Mouse (Mus musculus): ENCODE results near the gene Msh5. TPM values are rescaled to one million over a fixed set of nuclear protein-coding genes. Genes with fewer than 3 reads are reported as not detected.
"Not testable (repeated sequence)": the region's sequence is repeated elsewhere in the genome, so short reads cannot be mapped to it uniquely, and the experiment has no call there.

Gene Msh5
- polyA plus RNA-seq, 1 experiment from 2014 or later: 3.5 TPM

DNA sequence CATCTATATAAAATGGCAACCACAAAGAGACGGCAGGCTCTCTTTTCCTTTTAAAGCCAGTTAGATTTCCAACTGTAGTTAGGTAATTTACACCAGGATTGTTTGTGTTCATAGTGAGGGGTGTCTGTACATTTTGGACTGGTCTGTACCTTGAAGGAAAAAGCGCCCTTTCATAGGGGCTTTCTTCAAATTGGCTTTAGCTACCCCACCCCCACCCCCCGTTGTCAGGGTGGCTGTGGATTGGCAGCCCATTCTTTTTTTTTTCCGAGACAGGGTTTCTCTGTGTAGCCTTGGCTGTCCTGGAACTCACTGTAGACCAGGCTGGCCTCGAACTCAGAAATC lies 49.4 kb downstream of the Msh5 start:
- Histone ChIP-seq H3K27ac (ENCODE audit: low read length) (no peak overlapping the region), H3K9ac (ENCODE audit: low read length) (no peak overlapping the region), H3K9me3 (replicated peaks; ENCODE audit: control insufficient read depth, low read length) (no peaks in the 10 kb centered on the region), H3K4me1 (ENCODE audit: control insufficient read depth, insufficient read depth, low read length) (peaks cover 25% of the 10 kb centered on the region), H3K4me3 (ENCODE audit: low read length) (peak overlapping the region; percentile 4; the same call in 1 of the 2 replicates), H3K27me3 (ENCODE audit: control insufficient read depth, insufficient read depth, low read length) (no peaks in the 10 kb centered on the region), H3K36me3 (ENCODE audit: control insufficient read depth, insufficient read depth) (peaks cover 11% of the 10 kb centered on the region), H3K4me2 (ENCODE audit: low read depth, low read length) (peak overlapping the region; percentile 40)
- no peak for ATAC-seq (replicated peaks; ENCODE audit: extremely low read depth, insufficient read depth, low FRiP score)
- 89% methylated on average over 5 of the region's 5 CpGs for WGBS

DNA sequence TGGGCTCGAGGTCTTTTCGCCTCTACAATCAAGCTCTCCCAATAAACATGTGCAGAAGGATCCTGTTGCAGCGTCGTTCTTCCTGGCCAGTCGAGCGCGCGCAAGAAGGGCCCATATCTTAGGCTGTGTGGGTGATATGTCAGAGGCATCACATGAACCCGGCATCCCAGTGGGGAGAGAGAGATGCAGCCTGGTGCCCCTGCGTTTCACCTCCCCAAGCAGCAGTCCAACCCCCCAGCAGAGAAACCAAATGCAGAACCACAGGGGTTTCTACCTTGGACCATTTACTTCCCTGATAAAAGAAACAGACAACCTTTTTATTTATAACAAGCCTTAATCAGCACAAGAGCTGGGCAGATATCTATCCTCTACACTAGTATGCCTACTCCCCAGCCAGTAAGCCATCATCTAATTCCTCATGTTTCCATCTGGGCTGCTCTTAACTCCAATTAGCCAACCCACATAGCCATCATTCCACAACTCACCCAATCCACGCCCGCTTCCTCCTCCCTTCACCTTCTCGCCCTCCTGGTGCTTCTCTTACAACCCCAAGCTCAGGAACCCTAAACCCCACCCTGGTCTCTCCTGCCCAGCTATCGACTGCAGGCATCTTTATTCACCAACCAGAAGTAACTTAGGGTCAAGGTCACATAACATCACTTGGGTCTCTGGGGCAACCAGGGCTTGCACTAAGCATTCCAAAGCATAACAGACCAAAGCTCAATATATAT lies 50.0 kb downstream of the Msh5 start:
- H3K27me3 ChIP-seq (ENCODE audit: control insufficient read depth, insufficient read depth, low read length): no peaks in the 10 kb centered on the region
- no peak overlapping the region for H3K27ac ChIP-seq (ENCODE audit: low read length)
- peak overlapping the region; percentile 40 for H3K4me2 ChIP-seq (ENCODE audit: low read depth, low read length)
- peaks cover 11% of the 10 kb centered on the region for H3K36me3 ChIP-seq (ENCODE audit: control insufficient read depth, insufficient read depth)
- no peak for ATAC-seq (replicated peaks; ENCODE audit: extremely low read depth, insufficient read depth, low FRiP score)
- H3K9me3 ChIP-seq (replicated peaks; ENCODE audit: control insufficient read depth, low read length): no peaks in the 10 kb centered on the region
- no peak overlapping the region for H3K9ac ChIP-seq (ENCODE audit: low read length)
- peaks cover 20% of the 10 kb centered on the region for H3K4me1 ChIP-seq (ENCODE audit: control insufficient read depth, insufficient read depth, low read length)
- 83% methylated on average over 12 of the region's 14 CpGs for WGBS
- H3K4me3 ChIP-seq (ENCODE audit: low read length): peak overlapping the region; percentile 6

DNA sequence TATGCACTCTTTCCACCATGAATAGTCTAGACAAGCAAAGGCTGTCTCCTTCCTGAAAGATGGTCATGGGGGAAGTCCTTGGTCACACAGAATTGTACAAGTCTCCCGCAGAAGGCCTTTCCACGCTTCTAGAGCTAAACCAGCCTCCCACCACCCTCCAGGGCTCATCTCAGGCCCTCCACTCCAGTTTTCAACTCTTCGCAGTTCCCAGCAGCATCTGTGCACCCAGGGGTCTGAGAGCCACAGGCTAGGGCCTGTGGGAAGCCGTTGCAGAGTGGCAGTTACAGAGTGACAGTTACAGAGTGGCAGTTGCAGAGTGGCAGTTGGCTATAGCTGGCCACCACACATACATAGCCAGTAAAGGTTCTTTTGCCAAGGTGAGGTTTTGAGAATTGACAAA lies 50.6 kb downstream of the Msh5 start:
- WGBS: 90% methylated on average over 4 of the region's 4 CpGs

DNA sequence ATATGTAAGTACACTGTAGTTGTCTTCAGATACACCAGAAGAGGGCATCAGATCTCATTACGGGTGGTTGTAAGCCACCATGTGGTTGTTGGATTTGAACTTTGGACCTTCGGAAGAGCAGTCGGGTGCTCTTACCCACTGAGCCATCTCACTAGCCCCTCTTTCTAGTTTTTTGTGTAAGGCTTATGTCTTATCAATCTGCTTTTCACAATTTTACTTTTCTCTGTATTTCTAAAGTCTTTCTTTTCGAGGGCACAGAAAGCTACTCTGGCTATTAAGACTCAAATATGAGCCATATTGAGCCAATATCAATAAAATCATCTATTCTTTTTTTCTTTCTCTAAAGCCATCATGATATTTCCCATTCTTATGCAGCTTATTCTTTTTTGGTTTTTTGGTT lies 51.4 kb downstream of the Msh5 start:
- not testable (repeated sequence) for H3K27me3 ChIP-seq (ENCODE audit: control insufficient read depth, insufficient read depth, low read length); H3K4me3 ChIP-seq (ENCODE audit: low read length); H3K27ac ChIP-seq (ENCODE audit: low read length); H3K9me3 ChIP-seq (replicated peaks; ENCODE audit: control insufficient read depth, low read length); ATAC-seq (replicated peaks; ENCODE audit: extremely low read depth, insufficient read depth, low FRiP score); H3K4me2 ChIP-seq (ENCODE audit: low read depth, low read length); H3K9ac ChIP-seq (ENCODE audit: low read length)
- 87% methylated on average over 4 of the region's 4 CpGs for WGBS
- H3K4me1 ChIP-seq (ENCODE audit: control insufficient read depth, insufficient read depth, low read length): peaks cover 19% of the 10 kb centered on the region
- H3K36me3 ChIP-seq (ENCODE audit: control insufficient read depth, insufficient read depth): peaks cover 16% of the 10 kb centered on the region

More for the DNA sequence above, 50.6 kb downstream of the Msh5 start:
- Histone ChIP-seq H3K4me1 (ENCODE audit: control insufficient read depth, insufficient read depth, low read length) (peaks cover 19% of the 10 kb centered on the region), H3K36me3 (ENCODE audit: control insufficient read depth, insufficient read depth) (peaks cover 16% of the 10 kb centered on the region)
- not testable (repeated sequence) for H3K4me2 ChIP-seq (ENCODE audit: low read depth, low read length); H3K27ac ChIP-seq (ENCODE audit: low read length); H3K9ac ChIP-seq (ENCODE audit: low read length); ATAC-seq (replicated peaks; ENCODE audit: extremely low read depth, insufficient read depth, low FRiP score); H3K4me3 ChIP-seq (ENCODE audit: low read length); H3K9me3 ChIP-seq (replicated peaks; ENCODE audit: control insufficient read depth, low read length); H3K27me3 ChIP-seq (ENCODE audit: control insufficient read depth, insufficient read depth, low read length)

DNA sequence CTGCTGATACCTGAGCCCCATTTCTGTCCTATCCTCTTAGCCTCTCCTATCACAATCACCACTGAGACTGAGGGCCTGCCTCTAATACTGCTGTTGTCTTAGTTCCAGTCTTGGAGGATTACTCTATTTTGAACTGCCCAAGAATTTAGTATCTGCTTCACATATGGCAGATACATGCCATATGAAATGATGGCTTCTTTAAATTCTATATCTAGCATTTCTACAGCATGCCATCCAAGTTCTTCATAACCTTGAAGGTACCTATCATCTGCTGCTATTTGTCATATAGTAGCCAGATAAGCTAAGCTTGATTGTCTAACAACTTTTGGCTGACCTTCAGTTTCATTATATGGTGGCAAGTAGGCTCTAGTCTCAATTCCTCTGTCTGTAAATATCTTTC lies 51.8 kb downstream of the Msh5 start:
- H3K36me3 ChIP-seq (ENCODE audit: control insufficient read depth, insufficient read depth): peaks cover 16% of the 10 kb centered on the region
- H3K9me3 ChIP-seq (replicated peaks; ENCODE audit: control insufficient read depth, low read length): no peaks in the 10 kb centered on the region
- ATAC-seq (replicated peaks; ENCODE audit: extremely low read depth, insufficient read depth, low FRiP score): no peak
- H3K27me3 ChIP-seq (ENCODE audit: control insufficient read depth, insufficient read depth, low read length): no peaks in the 10 kb centered on the region
- no peak overlapping the region for H3K9ac ChIP-seq (ENCODE audit: low read length)
- peaks cover 16% of the 10 kb centered on the region for H3K4me1 ChIP-seq (ENCODE audit: control insufficient read depth, insufficient read depth, low read length)
- H3K4me3 ChIP-seq (ENCODE audit: low read length): no peak overlapping the region
- no peak overlapping the region for H3K4me2 ChIP-seq (ENCODE audit: low read depth, low read length)
- no peak overlapping the region for H3K27ac ChIP-seq (ENCODE audit: low read length)

DNA sequence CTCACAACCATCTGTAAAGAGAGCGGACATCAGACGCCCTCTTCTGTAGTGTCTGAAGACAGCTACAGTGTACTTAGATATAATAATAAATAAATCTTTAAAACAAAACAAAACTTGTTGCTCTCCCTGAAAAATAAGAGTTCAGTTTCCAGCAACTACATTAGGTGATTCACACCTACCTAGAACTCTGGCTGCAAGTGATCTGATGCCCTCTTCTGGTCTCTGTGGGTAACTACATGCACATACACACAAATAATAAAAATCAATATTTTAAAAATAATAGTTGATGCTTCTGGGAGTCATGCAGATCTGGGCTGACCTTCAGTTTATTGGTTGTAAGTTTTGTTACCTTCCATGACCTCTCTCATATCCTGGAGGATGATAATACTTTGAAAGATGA lies 62.3 kb downstream of the Msh5 start:
- Histone ChIP-seq H3K4me1 (ENCODE audit: control insufficient read depth, insufficient read depth, low read length) (peaks cover 10% of the 10 kb centered on the region), H3K4me2 (ENCODE audit: low read depth, low read length) (no peak overlapping the region), H3K27ac (ENCODE audit: low read length) (no peak overlapping the region), H3K9me3 (replicated peaks; ENCODE audit: control insufficient read depth, low read length) (no peaks in the 10 kb centered on the region), H3K27me3 (ENCODE audit: control insufficient read depth, insufficient read depth, low read length) (no peaks in the 10 kb centered on the region), H3K36me3 (ENCODE audit: control insufficient read depth, insufficient read depth) (peaks cover 14% of the 10 kb centered on the region), H3K4me3 (ENCODE audit: low read length) (no peak overlapping the region), H3K9ac (ENCODE audit: low read length) (no peak overlapping the region)
- 87% methylated on average over 2 of the region's 2 CpGs for WGBS
- no peak for ATAC-seq (replicated peaks; ENCODE audit: extremely low read depth, insufficient read depth, low FRiP score)

DNA sequence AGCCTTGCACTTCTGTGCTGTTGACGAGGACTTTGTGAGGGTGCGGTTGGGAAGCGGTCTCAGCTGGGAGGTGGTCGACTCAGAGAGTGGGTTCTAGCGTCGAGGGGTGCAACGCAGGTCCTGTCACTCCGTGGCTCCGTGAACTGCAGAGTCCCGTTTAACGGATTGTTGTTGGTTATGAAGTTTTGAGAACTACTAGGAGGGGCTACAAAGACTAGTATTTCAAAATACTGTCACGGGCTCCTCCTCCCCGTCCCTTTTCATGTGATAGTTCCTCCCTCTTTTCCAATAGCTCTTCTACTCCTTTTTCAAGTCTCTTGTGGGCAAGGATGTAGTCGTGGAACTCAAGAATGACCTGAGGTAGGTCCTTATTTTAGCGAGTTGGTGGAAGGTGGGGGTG lies 64.2 kb downstream of the Msh5 start:
- WGBS: under 1% methylated on average over 15 of the region's 15 CpGs
- no peak for ATAC-seq (replicated peaks; ENCODE audit: extremely low read depth, insufficient read depth, low FRiP score)
- Histone ChIP-seq H3K27ac (ENCODE audit: low read length) (peak overlapping the region; percentile 94), H3K4me1 (ENCODE audit: control insufficient read depth, insufficient read depth, low read length) (peaks cover 10% of the 10 kb centered on the region), H3K4me3 (ENCODE audit: low read length) (peak overlapping the region; percentile 60), H3K4me2 (ENCODE audit: low read depth, low read length) (peak overlapping the region; percentile 83), H3K9ac (ENCODE audit: low read length) (peak overlapping the region; percentile 89), H3K27me3 (ENCODE audit: control insufficient read depth, insufficient read depth, low read length) (no peaks in the 10 kb centered on the region), H3K9me3 (replicated peaks; ENCODE audit: control insufficient read depth, low read length) (no peaks in the 10 kb centered on the region), H3K36me3 (ENCODE audit: control insufficient read depth, insufficient read depth) (peaks cover 14% of the 10 kb centered on the region)

DNA sequence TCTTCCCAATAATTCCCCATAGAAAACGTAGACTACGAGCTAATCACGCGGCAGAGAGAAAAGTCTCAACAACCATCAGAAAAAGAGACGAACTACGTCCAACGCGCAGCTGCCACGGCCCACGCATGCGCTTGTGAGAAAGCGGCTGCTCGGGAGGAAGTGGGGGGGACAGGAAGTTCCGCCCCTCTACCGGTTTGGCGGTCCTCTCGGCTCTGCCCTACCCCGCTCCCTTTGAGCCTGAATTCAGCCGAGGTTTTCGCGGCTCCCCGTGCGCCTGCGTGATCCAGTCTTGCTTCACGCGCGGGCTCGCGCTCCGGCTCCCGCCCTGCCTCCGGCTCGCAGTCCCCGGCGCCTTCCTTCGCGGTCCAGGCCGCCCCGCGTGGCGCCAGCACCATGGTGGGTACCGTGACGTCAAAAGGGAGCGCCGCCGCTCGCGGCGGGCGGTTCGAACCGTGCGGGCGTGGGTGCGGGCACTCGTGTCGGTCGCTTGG lies 64.8 kb downstream of the Msh5 start, which contains the start of gene Lsm2:
Gene Lsm2 (plus strand): TSS at position 173 of the 491 bp plus-strand sequence.
- WGBS: under 1% methylated on average over 58 of the region's 58 CpGs
- Histone ChIP-seq H3K9ac (ENCODE audit: low read length) (peak within 1 kb of the TSS; percentile 89), H3K27ac (ENCODE audit: low read length) (peak within 1 kb of the TSS; percentile 94), H3K4me2 (ENCODE audit: low read depth, low read length) (peak within 1 kb of the TSS; percentile 83), H3K27me3 (ENCODE audit: control insufficient read depth, insufficient read depth, low read length) (no peaks in the 10 kb centered on the region), H3K36me3 (ENCODE audit: control insufficient read depth, insufficient read depth) (peaks cover 14% of the 10 kb centered on the region), H3K9me3 (replicated peaks; ENCODE audit: control insufficient read depth, low read length) (no peaks in the 10 kb centered on the region), H3K4me1 (ENCODE audit: control insufficient read depth, insufficient read depth, low read length) (peaks cover 10% of the 10 kb centered on the region), H3K4me3 (ENCODE audit: low read length) (peak within 1 kb of the TSS; percentile 60)
- peak; percentile 95 for ATAC-seq (replicated peaks; ENCODE audit: extremely low read depth, insufficient read depth, low FRiP score)

DNA sequence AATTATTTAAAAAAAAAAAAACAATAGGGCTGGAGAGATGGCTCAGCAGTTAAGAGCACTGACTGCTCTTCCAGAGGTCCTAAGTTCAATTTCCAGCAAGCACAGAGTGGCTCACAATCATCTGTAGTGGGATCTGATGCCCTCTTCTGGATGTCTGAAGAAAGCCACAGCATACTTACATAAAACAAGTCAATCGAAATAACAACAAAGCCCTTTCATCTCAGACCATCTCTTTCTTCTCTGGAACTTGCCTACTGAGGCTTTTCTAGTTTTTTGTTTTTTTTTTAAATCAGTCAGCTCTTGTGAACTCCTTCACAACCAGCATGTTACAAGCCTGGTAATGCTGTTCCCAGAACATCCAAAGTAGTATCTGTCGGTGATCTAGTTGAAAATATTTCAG lies 65.9 kb downstream of the Msh5 start:
- H3K36me3 ChIP-seq (ENCODE audit: control insufficient read depth, insufficient read depth): peaks cover 4% of the 10 kb centered on the region
- peak overlapping the region; percentile 89 for H3K9ac ChIP-seq (ENCODE audit: low read length)
- no peak overlapping the region for H3K27ac ChIP-seq (ENCODE audit: low read length)
- H3K9me3 ChIP-seq (replicated peaks; ENCODE audit: control insufficient read depth, low read length): no peaks in the 10 kb centered on the region
- peak overlapping the region; percentile 60 for H3K4me3 ChIP-seq (ENCODE audit: low read length)
- peak overlapping the region; percentile 83 for H3K4me2 ChIP-seq (ENCODE audit: low read depth, low read length)
- no peak for ATAC-seq (replicated peaks; ENCODE audit: extremely low read depth, insufficient read depth, low FRiP score)
- H3K27me3 ChIP-seq (ENCODE audit: control insufficient read depth, insufficient read depth, low read length): no peaks in the 10 kb centered on the region
- H3K4me1 ChIP-seq (ENCODE audit: control insufficient read depth, insufficient read depth, low read length): peaks cover 10% of the 10 kb centered on the region
- 10% methylated on average over 2 of the region's 2 CpGs for WGBS
